Mouse (Mus musculus): ENCODE measurements at regions not wholly inside any gene's neighbourhood (a gene's known extent, or its start where the extent isn't known, plus 50 kb on each side); places are given as distances from the start of the nearest gene placed in this dataset.

DNA sequence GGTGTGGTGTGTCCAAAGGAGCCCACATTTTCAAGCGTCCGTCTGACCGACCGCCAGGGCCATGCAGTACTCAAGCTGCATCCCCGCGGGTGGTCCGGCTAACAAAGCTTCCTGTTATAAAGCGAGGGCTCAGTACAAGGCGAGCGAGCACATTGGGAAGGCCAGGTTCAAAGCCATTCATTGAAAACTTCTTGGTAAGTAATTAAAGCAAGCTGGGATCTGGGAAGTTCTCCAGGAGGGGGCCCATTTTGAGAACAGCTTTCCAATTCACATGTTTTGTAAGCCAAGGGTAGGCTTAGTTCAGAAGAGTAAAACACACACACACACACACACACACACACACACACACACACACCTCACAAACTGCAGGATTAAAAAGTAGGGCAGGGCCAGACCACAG lies 57.3 kb upstream of the Prep start:
- DNase-seq (ENCODE audit: low read depth), result no peak

GRCm38 (mm10) chr10:45009235-45009634 lies 57.8 kb upstream of the Prep start:
- DNase-seq (ENCODE audit: low read depth), result no peak

DNA sequence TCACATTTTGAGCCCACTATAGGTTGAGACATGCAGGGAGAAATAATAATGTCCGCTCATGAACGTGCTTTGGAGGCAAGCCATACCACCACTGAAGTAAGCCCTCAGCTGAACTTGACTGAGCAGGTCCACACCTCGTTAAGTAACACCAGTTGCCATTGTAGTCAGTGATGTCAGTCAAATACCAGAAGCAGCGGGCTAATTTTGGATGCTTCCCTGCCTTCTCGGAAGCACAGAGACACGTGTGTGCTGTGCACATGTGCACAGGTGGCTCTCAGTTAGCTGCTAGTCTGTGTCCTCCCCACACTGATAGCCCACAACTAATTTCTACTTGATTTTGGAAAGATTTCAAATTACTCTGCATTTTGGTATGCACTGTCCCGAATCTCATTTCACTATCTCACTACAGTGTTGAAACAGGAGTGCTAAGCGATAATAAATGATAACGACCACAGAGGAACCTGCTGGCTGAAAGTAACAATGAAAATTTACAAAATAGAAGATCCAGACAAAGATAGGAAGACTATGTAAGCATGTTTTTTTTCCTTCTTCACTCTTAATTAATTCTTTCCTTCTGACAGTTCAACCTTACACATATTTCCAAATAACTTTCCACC lies 62.9 kb upstream of the Prep start:
- no peak for DNase-seq (ENCODE audit: low read depth)

GRCm38 (mm10) chr10:45003344-45003681 lies 63.7 kb upstream of the Prep start:
- no peak for DNase-seq (ENCODE audit: low read depth)

- peak; percentile 55 for DNase-seq (ENCODE audit: low read depth)
Measured at GRCm38 (mm10) chr10:45002637-45003343, 64.2 kb upstream of the Prep start.

DNA sequence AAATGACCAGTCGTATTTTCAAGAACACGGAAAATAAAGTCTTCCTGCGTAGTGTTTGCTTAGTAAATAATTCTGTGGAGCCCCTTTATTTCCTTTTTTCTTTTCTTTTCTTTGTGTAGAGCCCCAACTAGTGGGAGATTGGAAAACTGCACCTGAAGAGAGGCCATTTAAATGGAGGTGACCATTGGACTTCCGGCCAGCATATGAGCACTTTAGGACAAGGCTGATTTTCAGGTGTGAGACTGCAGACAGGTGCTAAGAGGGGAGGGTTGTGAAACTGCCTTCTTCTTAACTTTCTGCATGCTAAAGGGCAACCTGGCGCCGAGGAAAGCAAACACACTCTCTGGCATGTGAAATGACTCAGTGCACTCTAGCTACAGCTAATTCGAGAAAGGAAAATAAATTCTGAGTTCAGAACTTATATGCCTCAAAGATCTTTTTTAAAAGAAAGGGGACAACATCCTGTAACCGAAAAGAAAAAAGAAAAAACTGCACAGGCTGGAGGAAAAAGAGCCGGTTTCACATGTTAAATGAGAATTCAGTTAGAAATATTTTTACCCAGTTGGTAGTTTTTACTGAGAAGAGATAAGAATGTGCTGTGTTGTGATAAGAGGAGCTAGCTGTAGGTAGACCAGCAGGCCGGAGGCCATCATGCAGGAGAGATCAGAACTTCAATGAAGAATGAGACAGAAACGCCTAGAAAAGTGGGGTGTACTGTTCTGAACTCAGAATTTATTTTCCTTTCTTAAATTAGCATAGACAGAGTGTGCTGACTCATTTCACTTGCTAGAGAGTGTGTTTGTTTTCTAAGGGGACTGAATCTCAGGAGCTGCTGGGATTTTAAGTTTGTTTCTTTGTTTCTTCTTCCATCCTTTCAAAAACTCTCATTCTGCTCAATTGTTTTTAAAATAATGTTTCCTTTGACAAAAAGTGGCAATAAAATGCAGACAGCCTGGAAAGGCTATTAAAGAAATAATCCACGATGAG lies 65.8 kb upstream of the Prep start:
- peak; percentile 85 for DNase-seq (ENCODE audit: low read depth)

DNA sequence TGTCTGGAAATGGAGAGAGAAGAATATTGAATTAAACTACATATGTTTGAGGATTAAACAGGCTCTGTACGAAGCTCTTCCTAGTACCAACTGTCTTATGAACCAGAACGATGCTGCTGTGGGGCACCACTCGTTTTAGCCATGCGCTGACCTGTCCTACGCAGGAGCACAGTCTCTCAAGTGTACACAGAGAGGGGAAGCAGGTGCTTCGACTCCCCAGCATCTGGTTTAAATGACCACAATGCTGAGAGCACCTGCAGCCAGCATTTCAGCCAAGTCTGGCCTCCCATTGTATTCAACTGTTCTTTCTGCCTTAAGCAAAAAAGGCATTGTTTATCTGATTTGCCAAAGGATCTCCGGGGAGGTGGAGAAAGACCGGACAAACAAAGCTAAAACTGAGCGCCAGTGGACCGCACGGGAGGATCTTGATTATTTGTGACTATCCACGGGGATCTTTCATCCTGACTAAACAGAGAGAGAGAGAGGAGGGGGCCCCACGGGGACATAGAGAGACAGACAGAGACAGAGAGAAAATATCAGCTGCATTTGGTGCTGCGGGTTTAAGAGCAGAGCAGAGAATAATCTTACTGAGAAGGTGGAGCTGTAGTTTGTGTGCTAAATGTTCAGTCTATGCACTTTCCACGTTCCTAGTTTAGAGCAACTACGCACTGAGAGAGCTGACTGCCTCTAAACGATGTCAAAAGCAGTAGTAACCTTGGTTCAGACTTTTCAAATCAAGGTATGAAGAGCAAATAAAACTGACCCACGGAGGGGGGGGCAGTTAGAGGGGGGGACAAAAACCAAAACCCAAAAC lies 66.8 kb upstream of the Prep start:
- DNase-seq (ENCODE audit: low read depth), result no peak

- no peak for DNase-seq (ENCODE audit: low read depth)
Measured at GRCm38 (mm10) chr10:44997906-44998289, 69.1 kb upstream of the Prep start.

GRCm38 (mm10) chr10:44997184-44997905 lies 69.7 kb upstream of the Prep start:
- no peak for DNase-seq (ENCODE audit: low read depth)

DNA sequence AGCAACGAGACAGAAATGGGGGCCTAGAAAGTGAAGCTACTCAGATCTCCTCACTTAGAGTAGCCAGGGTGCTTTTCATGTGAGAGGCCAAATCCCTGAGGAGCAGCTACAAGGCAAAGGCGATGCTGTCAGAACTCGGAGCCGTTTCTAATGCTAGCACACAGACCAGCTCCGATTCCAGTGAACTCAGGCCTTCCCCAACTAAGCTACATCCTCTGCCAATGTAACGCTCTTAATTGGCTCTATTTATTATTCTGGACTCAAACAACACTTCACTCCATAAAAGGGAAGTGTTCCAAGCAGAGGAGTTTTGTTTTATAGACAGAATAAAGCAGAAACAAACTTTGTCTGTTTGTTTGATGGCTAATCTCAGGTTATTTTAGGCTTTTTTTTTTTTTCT lies 71.2 kb upstream of the Prep start:
- DNase-seq (ENCODE audit: low read depth), result no peak

- peak; percentile 25 for DNase-seq (ENCODE audit: low read depth)
Measured at GRCm38 (mm10) chr10:44994385-44995281, 72.4 kb upstream of the Prep start.

- no peak for DNase-seq (ENCODE audit: low read depth)
Measured at GRCm38 (mm10) chr10:44993470-44994260, 73.3 kb upstream of the Prep start.

GRCm38 (mm10) chr10:44989539-44989938 lies 77.5 kb upstream of the Prep start:
- DNase-seq (ENCODE audit: low read depth), result no peak

GRCm38 (mm10) chr10:44988756-44989155 lies 78.2 kb upstream of the Prep start:
- no peak for DNase-seq (ENCODE audit: low read depth)

DNA sequence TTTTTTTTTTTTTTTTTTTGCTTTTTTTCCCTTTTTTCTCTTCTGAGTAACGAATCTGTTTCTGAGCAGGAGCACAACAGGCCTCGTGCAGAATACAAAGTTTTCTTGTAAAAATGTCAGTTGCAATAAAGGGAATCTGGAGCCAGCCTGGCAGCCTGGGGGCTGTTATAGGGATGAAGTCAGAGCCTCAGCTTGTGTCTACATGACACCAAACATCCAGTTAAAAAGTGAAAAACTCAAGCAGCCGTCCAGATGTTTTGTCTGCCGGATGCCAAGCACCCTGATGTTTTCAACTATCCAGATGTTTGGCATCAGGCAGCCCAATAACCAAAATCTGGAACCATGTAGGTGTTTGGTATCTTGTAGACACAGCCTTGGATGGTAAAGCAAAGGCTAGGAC lies 79.4 kb upstream of the Prep start:
- no peak for DNase-seq (ENCODE audit: low read depth)

- no peak for DNase-seq (ENCODE audit: low read depth)
Measured at GRCm38 (mm10) chr10:44981913-44982312, 85.1 kb upstream of the Prep start.

DNA sequence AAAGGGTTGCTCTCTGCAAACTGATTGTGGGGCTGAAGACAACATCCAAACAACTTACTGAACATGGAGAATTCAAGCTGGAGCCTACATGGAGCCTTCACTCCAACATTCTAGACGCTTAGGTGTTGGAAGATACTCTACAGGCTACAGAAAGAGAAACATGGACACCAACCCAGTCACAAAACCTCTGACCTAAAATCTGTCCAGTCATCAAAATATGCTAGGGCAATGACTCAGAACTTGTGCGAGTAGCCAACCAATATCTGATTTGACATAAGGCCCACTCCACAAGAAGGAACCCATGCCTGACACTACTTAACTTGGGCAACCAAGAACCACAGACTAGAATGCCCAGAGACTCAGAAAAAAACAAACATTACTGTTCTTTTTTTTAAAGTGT lies 90.2 kb upstream of the Prep start:
- DNase-seq (ENCODE audit: low read depth), result no peak

DNA sequence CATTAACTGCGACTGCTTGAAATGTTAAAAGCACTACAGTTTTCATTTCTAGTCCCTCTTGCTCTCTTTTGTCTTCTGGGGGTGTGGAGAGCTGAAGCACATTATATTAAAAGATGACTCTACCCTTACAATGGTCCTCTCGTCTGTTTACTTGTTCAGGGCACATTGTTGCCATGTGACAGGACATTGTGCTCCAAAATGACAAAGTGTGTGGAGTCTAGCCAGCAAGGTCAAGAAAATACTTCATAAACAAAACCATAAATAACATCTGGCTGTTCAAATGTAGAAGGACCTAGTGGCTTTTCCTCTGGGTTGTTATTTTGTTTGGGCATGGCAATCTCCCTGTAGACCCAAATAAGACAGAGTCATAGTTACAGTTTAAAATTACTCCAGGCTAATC lies 95.1 kb upstream of the Prep start:
- no peak for DNase-seq (ENCODE audit: low read depth)

- no peak for DNase-seq (ENCODE audit: low read depth)
Measured at GRCm38 (mm10) chr10:44959968-44960367, 107.0 kb upstream of the Prep start.
